Mouse (Mus musculus): ENCODE data around the gene Morc1. TPM values are rescaled to one million over a fixed set of nuclear protein-coding genes. Genes with fewer than 3 reads are reported as not detected.

The Morc1 gene
- polyA plus RNA-seq, 1 experiment: not detected

DNA sequence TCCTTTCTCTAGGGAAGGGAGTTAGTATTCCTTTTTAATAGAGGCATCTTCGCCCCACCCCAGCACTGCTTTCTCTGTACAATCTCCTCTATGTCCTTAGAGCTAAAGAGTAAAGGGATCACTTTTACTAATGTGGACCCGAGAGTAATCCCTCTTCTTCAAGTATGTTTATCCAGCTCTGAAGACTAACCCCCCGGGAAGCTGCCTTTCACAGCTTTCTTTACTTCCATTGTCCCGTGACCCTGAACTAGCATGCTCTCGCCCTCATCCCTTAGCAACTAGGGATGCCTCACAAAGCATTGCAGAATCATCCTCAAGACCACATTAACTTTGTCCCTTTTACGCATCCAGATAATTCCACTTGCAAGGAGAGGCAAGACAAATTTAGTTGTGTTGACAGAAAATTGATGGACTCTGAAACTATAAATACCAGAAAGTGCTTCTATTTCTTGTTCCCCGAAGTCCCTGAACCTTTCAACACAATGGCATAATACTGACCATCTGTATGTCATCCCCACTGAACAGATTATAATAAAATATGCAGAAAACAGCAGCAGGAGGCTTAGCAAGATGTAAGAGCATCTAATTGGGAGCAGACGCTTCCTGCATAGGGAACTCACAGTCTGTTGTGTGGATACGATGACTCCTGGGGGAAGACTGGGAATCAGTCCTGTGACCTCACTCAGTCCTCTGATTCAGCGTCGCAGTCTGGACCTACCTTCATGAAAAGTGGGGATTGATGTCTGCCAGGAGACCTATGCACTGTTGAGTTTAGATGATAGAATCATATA lies 131.4 kb downstream of the Morc1 start:
- WGBS: 73% methylated on average over 11 of the region's 11 CpGs
- Histone ChIP-seq H3K4me3 (ENCODE audit: low read depth, low read length) (no peak overlapping the region), H3K27me3 (ENCODE audit: control insufficient read depth, insufficient read depth, low read length) (no peaks in the 10 kb centered on the region), H3K4me1 (ENCODE audit: control insufficient read depth, insufficient read depth, insufficient read length, low read length) (no peaks in the 10 kb centered on the region), H3K36me3 (ENCODE audit: control insufficient read depth, insufficient read depth, low read length) (no peaks in the 10 kb centered on the region), H3K27ac (ENCODE audit: insufficient read depth, low read depth, low read length) (no peak overlapping the region)
- TF ChIP-seq POLR2A (IDR thresholded peaks at IDR 0.05; ENCODE audit: low read depth, low read length): no peak
- TF ChIP-seq CTCF (IDR thresholded peaks at IDR 0.05; ENCODE audit: extremely low read depth, insufficient read length, insufficient replicate concordance, low read depth, low read length): no peak

DNA sequence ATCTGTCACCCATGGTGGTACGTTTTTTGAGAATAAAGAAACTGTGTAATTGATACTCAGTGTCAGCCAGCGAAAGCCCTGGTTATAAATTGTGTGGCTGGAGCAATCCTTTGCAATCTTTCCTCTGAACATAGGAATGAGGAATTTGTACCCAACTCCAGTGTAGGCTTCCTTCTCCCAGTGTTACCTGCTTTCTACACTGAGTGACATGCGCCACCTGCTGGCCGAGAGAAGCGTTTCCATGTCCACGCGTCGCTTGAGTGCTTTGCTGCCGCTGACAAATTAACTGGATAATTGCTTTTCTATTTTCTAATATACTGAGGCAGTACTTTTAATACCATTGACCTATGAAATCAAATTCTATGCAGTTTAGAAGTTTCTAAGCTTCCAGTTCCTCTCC lies 139.3 kb downstream of the Morc1 start:
- H3K4me3 ChIP-seq (ENCODE audit: low read depth, low read length): no peak overlapping the region
- H3K27me3 ChIP-seq (ENCODE audit: control insufficient read depth, insufficient read depth, low read length): no peaks in the 10 kb centered on the region
- H3K36me3 ChIP-seq (ENCODE audit: control insufficient read depth, insufficient read depth, low read length): no peaks in the 10 kb centered on the region
- no peaks in the 10 kb centered on the region for H3K4me1 ChIP-seq (ENCODE audit: control insufficient read depth, insufficient read depth, insufficient read length, low read length)
- no peak for TF ChIP-seq POLR2A (IDR thresholded peaks at IDR 0.05; ENCODE audit: low read depth, low read length)
- peak; percentile 89; the same call in 1 of the 2 replicates for TF ChIP-seq CTCF (IDR thresholded peaks at IDR 0.05; ENCODE audit: extremely low read depth, insufficient read length, insufficient replicate concordance, low read depth, low read length)
- 12% methylated on average over 9 of the region's 9 CpGs for WGBS
- no peak overlapping the region for H3K27ac ChIP-seq (ENCODE audit: insufficient read depth, low read depth, low read length)

DNA sequence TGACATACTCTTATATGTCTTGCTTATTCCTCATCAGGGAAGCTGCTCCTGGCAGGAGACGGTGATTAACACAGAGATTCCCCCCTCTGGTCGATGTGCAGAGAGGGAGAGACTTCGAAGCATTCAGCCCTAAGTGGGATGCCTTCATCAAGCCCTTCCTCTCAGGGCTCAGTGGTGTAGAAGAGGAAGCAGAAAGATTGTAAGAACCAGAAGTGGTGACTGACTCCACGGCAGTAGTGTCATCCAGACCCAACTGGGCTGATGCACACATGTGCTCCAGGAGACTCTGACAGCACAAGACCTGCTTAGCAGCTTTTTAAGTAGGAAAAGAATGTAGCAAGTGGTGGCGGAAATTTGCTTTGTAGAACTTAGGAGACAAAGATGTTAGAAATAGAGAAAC lies 143.0 kb downstream of the Morc1 start:
- H3K27ac ChIP-seq (ENCODE audit: insufficient read depth, low read depth, low read length): no peak overlapping the region
- 74% methylated on average over 5 of the region's 5 CpGs for WGBS
- no peaks in the 10 kb centered on the region for H3K36me3 ChIP-seq (ENCODE audit: control insufficient read depth, insufficient read depth, low read length)
- H3K4me3 ChIP-seq (ENCODE audit: low read depth, low read length): no peak overlapping the region
- H3K4me1 ChIP-seq (ENCODE audit: control insufficient read depth, insufficient read depth, insufficient read length, low read length): no peaks in the 10 kb centered on the region
- H3K27me3 ChIP-seq (ENCODE audit: control insufficient read depth, insufficient read depth, low read length): no peaks in the 10 kb centered on the region
- TF ChIP-seq POLR2A (IDR thresholded peaks at IDR 0.05; ENCODE audit: low read depth, low read length) (no peak), CTCF (IDR thresholded peaks at IDR 0.05; ENCODE audit: extremely low read depth, insufficient read length, insufficient replicate concordance, low read depth, low read length) (no peak)

DNA sequence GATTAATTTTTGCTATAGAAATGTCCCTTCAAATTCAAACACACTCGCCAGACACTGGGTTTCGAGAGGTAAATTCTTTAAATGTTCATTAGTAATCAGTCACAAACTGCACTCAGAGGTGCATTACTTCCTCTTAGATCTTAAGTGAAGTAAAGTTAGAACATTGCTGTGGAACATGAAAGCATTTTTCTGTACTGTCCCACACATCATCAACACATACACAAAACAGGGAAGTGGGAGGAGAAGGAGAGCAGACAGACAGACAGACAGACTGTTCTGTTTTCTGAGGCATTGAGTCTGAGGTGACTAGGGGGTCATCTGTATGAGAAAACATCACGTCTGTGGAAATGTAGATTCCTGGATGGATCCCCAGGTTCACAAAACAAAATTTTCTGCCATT lies 143.5 kb downstream of the Morc1 start:
- no peaks in the 10 kb centered on the region for H3K27me3 ChIP-seq (ENCODE audit: control insufficient read depth, insufficient read depth, low read length)
- H3K4me3 ChIP-seq (ENCODE audit: low read depth, low read length): no peak overlapping the region
- H3K4me1 ChIP-seq (ENCODE audit: control insufficient read depth, insufficient read depth, insufficient read length, low read length): no peaks in the 10 kb centered on the region
- no peak overlapping the region for H3K27ac ChIP-seq (ENCODE audit: insufficient read depth, low read depth, low read length)
- no peak for TF ChIP-seq POLR2A (IDR thresholded peaks at IDR 0.05; ENCODE audit: low read depth, low read length)
- no peak for TF ChIP-seq CTCF (IDR thresholded peaks at IDR 0.05; ENCODE audit: extremely low read depth, insufficient read length, insufficient replicate concordance, low read depth, low read length)
- WGBS: 65% methylated on average over 3 of the region's 3 CpGs
- H3K36me3 ChIP-seq (ENCODE audit: control insufficient read depth, insufficient read depth, low read length): no peaks in the 10 kb centered on the region

DNA sequence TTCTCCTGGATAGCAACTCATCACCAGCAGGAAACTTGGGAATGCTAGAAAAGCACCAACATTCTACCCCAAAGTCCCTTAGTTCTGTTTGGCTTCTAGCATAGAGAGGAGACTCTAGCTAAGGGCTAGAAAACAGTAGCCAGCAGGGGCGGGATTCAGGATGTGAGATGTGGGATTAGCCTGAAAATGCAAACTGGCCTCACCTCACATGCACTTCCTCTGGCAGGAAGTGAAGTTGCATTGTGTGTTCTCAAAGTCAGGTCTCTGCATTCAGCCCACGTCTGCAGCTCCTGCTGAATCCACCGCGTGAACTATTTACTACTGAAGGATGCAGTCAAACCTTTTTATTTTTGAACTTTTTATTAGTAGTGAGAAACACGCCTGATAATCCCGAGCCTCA lies 154.3 kb downstream of the Morc1 start:
- Histone ChIP-seq H3K4me1 (ENCODE audit: control insufficient read depth, insufficient read depth, insufficient read length, low read length) (no peaks in the 10 kb centered on the region), H3K27me3 (ENCODE audit: control insufficient read depth, insufficient read depth, low read length) (no peaks in the 10 kb centered on the region), H3K36me3 (ENCODE audit: control insufficient read depth, insufficient read depth, low read length) (no peaks in the 10 kb centered on the region), H3K4me3 (ENCODE audit: low read depth, low read length) (no peak overlapping the region), H3K27ac (ENCODE audit: insufficient read depth, low read depth, low read length) (no peak overlapping the region)
- WGBS: 60% methylated on average over 6 of the region's 6 CpGs
- TF ChIP-seq CTCF (IDR thresholded peaks at IDR 0.05; ENCODE audit: extremely low read depth, insufficient read length, insufficient replicate concordance, low read depth, low read length) (no peak), POLR2A (IDR thresholded peaks at IDR 0.05; ENCODE audit: low read depth, low read length) (no peak)

DNA sequence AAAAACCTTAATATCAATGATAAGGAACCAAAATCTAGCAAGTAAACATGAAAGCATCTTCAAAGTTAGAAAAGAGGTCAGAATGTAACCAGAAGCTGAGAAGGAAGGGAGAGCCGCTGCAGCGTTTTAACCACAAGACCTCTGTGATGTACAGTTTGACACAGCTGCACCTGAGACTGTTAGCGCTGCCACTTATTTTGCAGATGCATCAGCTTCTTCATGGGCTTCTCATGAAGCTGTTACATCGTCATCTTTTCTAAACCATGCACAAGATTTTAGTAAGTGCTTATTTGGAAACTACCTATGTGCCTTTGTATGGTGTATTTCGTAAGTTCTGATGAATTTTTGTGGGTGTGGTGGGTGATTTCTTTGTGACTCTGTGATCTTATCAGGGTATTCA lies 163.4 kb downstream of the Morc1 start:
- no peaks in the 10 kb centered on the region for H3K27me3 ChIP-seq (ENCODE audit: control insufficient read depth, insufficient read depth, low read length)
- 84% methylated on average over 5 of the region's 5 CpGs for WGBS
- TF ChIP-seq CTCF (IDR thresholded peaks at IDR 0.05; ENCODE audit: extremely low read depth, insufficient read length, insufficient replicate concordance, low read depth, low read length) (no peak), POLR2A (IDR thresholded peaks at IDR 0.05; ENCODE audit: low read depth, low read length) (no peak)
- no peak overlapping the region for H3K4me3 ChIP-seq (ENCODE audit: low read depth, low read length)
- no peaks in the 10 kb centered on the region for H3K4me1 ChIP-seq (ENCODE audit: control insufficient read depth, insufficient read depth, insufficient read length, low read length)
- H3K36me3 ChIP-seq (ENCODE audit: control insufficient read depth, insufficient read depth, low read length): no peaks in the 10 kb centered on the region
- H3K27ac ChIP-seq (ENCODE audit: insufficient read depth, low read depth, low read length): no peak overlapping the region

DNA sequence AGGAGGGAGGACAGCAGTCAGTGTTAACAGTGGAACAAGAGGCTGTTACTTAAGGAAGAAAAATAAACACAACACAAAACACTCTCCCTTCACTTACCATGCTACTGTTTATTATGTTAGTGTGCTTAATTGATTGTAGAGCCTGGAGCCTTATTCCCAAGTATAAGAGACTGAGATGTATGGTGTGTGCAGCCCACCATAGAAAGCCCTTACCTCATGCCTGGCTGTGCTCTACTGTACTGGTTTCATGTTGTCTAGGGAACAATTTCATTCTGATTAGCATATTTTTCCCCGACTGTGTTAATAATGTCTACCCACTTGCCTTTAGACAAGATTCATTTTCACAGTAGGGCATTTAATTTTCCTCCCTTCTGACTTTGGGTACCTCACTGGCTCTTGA lies 164.2 kb downstream of the Morc1 start:
- WGBS: 66% methylated on average over 1 of the region's 1 CpGs
- TF ChIP-seq POLR2A (IDR thresholded peaks at IDR 0.05; ENCODE audit: low read depth, low read length): no peak
- TF ChIP-seq CTCF (IDR thresholded peaks at IDR 0.05; ENCODE audit: extremely low read depth, insufficient read length, insufficient replicate concordance, low read depth, low read length): no peak
- Histone ChIP-seq H3K36me3 (ENCODE audit: control insufficient read depth, insufficient read depth, low read length) (no peaks in the 10 kb centered on the region), H3K27ac (ENCODE audit: insufficient read depth, low read depth, low read length) (peak overlapping the region; percentile 59; the same call in 1 of the 2 replicates), H3K4me3 (ENCODE audit: low read depth, low read length) (no peak overlapping the region), H3K27me3 (ENCODE audit: control insufficient read depth, insufficient read depth, low read length) (no peaks in the 10 kb centered on the region), H3K4me1 (ENCODE audit: control insufficient read depth, insufficient read depth, insufficient read length, low read length) (no peaks in the 10 kb centered on the region)

All from small intestine, adult 2 months (tissue).